Mouse (Mus musculus): ENCODE results near the gene Serpina11.
"Not testable (repeated sequence)": the region's sequence is repeated elsewhere in the genome, so short reads cannot be mapped to it uniquely, and the experiment has no call there.

Serpina11 gene

DNA sequence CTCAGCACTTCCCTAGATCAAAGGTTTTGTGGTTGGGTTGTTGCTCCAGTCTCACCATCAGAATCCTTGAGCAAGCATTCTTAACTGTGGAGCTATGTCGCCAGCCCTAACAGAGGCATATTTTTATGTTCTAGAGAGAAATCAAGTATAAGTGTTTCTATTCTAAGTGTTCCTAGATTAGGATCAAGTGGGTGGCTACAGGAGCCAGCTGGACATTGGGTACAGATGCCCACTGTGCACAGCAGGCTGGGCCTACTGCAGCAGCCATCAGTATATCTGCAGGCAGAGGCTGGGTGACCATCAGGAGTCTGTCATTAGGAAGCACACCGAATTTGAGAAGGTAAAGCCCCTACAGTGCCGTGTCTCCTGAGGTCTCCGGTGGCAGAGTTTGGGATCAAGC is 18.7 kb downstream of the Serpina11 start:
- no peak for DNase-seq (ENCODE audit: low read depth, low spot score)

- DNase-seq (ENCODE audit: low read depth, low spot score), result no peak
Observed at GRCm38 (mm10) chr12:103969577-103970116, 20.1 kb downstream of the Serpina11 start.

DNA sequence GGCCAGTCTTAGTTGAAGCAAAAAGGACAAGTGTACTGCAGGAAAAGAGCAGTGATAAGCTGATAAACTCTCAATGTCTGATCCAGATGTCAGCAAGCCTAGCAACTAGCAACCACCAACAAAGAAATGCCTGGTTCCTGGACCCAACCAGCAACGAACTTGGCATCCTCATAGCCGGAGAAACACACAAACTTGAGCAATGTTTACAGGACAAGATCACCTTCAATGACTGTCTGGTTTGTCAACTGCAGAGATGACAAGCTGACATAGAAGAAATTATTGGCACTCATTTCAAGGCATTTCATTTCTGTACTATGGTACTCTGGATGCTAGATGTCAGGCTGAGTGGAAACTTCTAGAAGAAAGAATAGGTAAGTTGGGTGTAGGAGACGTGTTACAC is 23.0 kb downstream of the Serpina11 start:
- DNase-seq (ENCODE audit: low read depth, low spot score), result no peak

DNA sequence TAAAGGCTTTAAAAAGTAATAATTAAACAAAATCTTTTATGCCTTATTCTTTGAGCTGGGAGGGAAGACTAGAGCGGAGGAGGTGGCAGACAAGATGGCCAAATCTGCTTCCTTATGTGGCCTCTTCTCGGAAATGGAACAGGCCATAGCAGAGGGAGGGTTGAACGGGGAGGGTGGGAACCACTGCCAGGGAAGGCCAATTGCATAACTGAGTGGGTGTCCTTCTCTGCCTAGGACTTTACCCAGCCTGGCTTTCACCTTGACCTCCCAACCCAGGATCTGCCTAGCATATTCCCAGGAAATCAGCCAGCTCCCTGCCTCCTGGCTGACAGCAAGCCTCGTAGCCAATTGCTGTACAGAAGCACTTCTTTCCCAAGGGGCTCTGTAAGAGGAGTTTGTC is 26.5 kb downstream of the Serpina11 start:
- DNase-seq (ENCODE audit: low read depth, low spot score), result no peak

DNA sequence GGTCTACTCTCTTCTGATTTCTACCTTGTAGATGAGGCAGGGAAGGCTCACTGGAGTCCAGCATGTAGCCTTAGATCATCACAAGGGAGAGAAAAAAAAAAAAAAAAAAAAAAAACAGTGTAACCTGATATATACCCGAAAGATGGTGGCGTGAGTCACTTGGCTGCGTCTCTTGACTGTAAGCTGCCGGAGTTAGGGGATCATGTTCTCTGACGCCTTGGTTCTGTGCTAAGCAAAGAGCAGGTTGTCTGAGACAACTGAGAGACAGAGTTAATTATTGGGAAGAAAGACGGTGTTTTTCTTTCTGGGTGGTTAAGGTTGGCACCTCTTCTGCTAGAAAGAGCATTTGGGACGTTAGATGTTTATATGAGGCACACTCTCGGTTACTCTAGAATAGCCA is 26.9 kb downstream of the Serpina11 start:
- no peak for DNase-seq (ENCODE audit: low read depth, low spot score)

GRCm38 (mm10) chr12:103962337-103962736 is 27.4 kb downstream of the Serpina11 start:
- DNase-seq (ENCODE audit: low read depth, low spot score), result no peak

GRCm38 (mm10) chr12:103961716-103962115 is 28.0 kb downstream of the Serpina11 start:
- DNase-seq (ENCODE audit: low read depth, low spot score), result no peak

GRCm38 (mm10) chr12:103958798-103959197 is 31.0 kb downstream of the Serpina11 start, which contains the start of gene Serpina1e:
Gene Serpina1e (minus strand): TSS chr12:103958975.
- no peak for DNase-seq (ENCODE audit: low read depth, low spot score)

DNA sequence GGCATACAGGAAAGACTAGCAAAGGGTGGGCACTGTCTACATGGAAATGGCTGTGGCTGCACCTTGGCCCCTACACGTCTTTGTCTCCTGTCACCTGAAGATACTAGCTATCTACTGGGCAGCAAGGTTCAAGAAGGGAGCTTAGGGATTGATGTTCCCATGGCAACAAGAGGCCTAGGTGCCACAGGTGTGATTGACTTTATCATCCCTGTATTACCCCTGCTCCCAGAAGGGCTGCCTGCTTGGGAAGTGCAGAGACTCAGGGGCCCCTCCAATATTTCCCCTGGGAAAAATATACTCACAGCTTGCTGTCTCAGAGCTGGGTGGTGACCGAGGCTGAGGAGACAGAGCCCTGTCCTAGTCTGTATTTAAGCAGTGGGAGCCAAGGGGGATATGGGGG is 33.2 kb downstream of the Serpina11 start:
- DNase-seq (ENCODE audit: low read depth, low spot score), result not testable (repeated sequence)

DNA sequence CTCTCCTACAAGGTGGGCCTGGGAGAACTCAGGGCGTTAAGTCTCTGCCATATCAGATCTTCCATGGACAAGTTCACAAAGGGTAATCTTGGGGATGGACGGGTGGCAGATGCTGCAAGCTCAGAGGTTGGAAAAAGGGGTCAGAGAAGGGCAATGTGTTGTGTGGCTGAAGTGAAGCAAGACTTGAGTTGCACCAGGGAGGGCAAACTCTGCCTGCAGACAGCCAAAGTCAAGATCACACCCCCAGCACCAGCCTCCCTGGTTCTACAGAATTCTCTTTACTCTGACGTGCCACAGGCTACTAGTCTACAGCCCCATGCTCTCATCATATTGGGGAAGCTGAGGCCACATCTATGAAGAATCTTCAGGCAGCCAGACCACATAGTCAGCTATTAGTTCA is 36.8 kb downstream of the Serpina11 start:
- not testable (repeated sequence) for DNase-seq (ENCODE audit: low read depth, low spot score)

- no peak for DNase-seq (ENCODE audit: low read depth, low spot score)
Observed at GRCm38 (mm10) chr12:103946243-103946642, 43.5 kb downstream of the Serpina11 start.

All from CD4-positive helper T cell, adult 2 months (primary cell).